Mouse (Mus musculus) limb, embryonic 15.5 days (tissue): Measurements from ENCODE around the gene Cyba. TPM values are rescaled to one million over a fixed set of nuclear protein-coding genes. Genes with fewer than 3 reads are reported as not detected.

Experiments
- ATAC-seq: fragments of 200-750 bp; cut with Nextera tagmentation; 2 replicates; pipeline ENCODE4 v1.8.0; 2017; ENCODE audit warnings: low read depth, moderate TSS enrichment; ENCODE audit not compliant: insufficient number of reproducible peaks, low FRiP score, low TSS enrichment
- H3K27ac ChIP-seq: fragments of 300-500 bp; sonication (generic); 2 replicates; pipeline ENCODE4 v1.5.1; 2015; ENCODE audit warnings: moderate library complexity, mild to moderate bottlenecking, inconsistent platforms
- H3K27me3 ChIP-seq: fragments of 300-500 bp; sonication (generic); 2 replicates; pipeline ENCODE4 v1.6.1; 2015; ENCODE audit warnings: inconsistent platforms
- H3K36me3 ChIP-seq: fragments of 300-500 bp; sonication (generic); 2 replicates; pipeline ENCODE4 v1.6.1; 2015; ENCODE audit warnings: inconsistent platforms
- H3K4me1 ChIP-seq: fragments of 300-500 bp; sonication (generic); 2 replicates; pipeline ENCODE4 v1.6.1; 2015; ENCODE audit warnings: inconsistent platforms
- H3K4me2 ChIP-seq: fragments of 300-500 bp; sonication (generic); 2 replicates; pipeline ENCODE4 v1.6.1; 2015; ENCODE audit warnings: mild to moderate bottlenecking, inconsistent platforms
- H3K4me3 ChIP-seq: fragments of 300-500 bp; sonication (generic); 2 replicates; pipeline ENCODE4 v1.5.1; 2015; ENCODE audit warnings: mild to moderate bottlenecking, inconsistent platforms
- H3K9ac ChIP-seq: fragments of 300-500 bp; sonication (generic); 2 replicates; pipeline ENCODE4 v1.6.1; 2015; ENCODE audit warnings: inconsistent platforms
- H3K9me3 ChIP-seq: fragments of 300-500 bp; sonication (generic); 2 replicates; pipeline ENCODE4 v1.6.1; 2016; ENCODE audit warnings: inconsistent platforms
- WGBS: fragments of 180-500 bp; shearing (Covaris S2); methylation state at CpG from one replicate; pipeline ENCODE4 v1.1.7; 2015; 5-methylcytosine and 5-hydroxymethylcytosine counted together
- polyA plus RNA-seq: library from polyadenylated mRNA; unstranded; fragments of >200 nt; fragmentation: Nextera tagmentation; extraction: Ambion mirVana; gene quantifications from 2 replicates; pipeline ENCODE4 v1.2.1, GENCODE M21; 2015

Gene Cyba
- polyA plus RNA-seq, 1 experiment from 2014 or later = 183 TPM

GRCm38 (mm10) chr8:122463651-122464640 is 31.2 kb upstream of the Cyba start:
- Histone ChIP-seq H3K9ac (no peak overlapping the region), H3K27me3 (peaks cover 45% of the 10 kb centered on the region), H3K4me2 (no peak overlapping the region), H3K4me1 (peaks cover 23% of the 10 kb centered on the region), H3K4me3 (no peak overlapping the region), H3K36me3 (peaks cover 39% of the 10 kb centered on the region), H3K27ac (no peak overlapping the region), H3K9me3 (no peaks in the 10 kb centered on the region)
- 46% methylated on average over 12 of the region's 12 CpGs for WGBS
- ATAC-seq = no peak

GRCm38 (mm10) chr8:122462510-122462909 is 29.8 kb upstream of the Cyba start:
- H3K36me3 ChIP-seq = peaks cover 25% of the 10 kb centered on the region
- H3K4me2 ChIP-seq = no peak overlapping the region
- H3K27me3 ChIP-seq = peaks cover 59% of the 10 kb centered on the region
- no peak overlapping the region for H3K9ac ChIP-seq
- no peak for ATAC-seq
- H3K27ac ChIP-seq = no peak overlapping the region
- WGBS = 69% methylated on average over 8 of the region's 8 CpGs
- no peak overlapping the region for H3K4me3 ChIP-seq
- peaks cover 23% of the 10 kb centered on the region for H3K4me1 ChIP-seq
- H3K9me3 ChIP-seq = no peaks in the 10 kb centered on the region

- no peak overlapping the region for H3K4me2 ChIP-seq
- H3K9me3 ChIP-seq = no peaks in the 10 kb centered on the region
- 49% methylated on average over 11 of the region's 11 CpGs for WGBS
- no peak overlapping the region for H3K4me3 ChIP-seq
- peaks cover 61% of the 10 kb centered on the region for H3K27me3 ChIP-seq
- H3K36me3 ChIP-seq = peaks cover 16% of the 10 kb centered on the region
- no peak overlapping the region for H3K9ac ChIP-seq
- peaks cover 23% of the 10 kb centered on the region for H3K4me1 ChIP-seq
- no peak for ATAC-seq
- H3K27ac ChIP-seq = no peak overlapping the region
These were observed 28.9 kb upstream of the Cyba start for GRCm38 (mm10) chr8:122461473-122462148.

- no peak for ATAC-seq
- no peak within 1 kb of the TSS for H3K9ac ChIP-seq
These were observed 28.1 kb upstream of the Cyba start, which contains the start of gene Snai3 for GRCm38 (mm10) chr8:122460524-122461472. TSS of gene Snai3 (minus strand) at chr8:122460733.

GRCm38 (mm10) chr8:122459990-122460389 is 27.3 kb upstream of the Cyba start:
- H3K27me3 ChIP-seq = peaks cover 67% of the 10 kb centered on the region
- H3K9me3 ChIP-seq = no peaks in the 10 kb centered on the region
- ATAC-seq = no peak
- H3K36me3 ChIP-seq = no peaks in the 10 kb centered on the region
- 27% methylated on average over 7 of the region's 7 CpGs for WGBS
- no peak overlapping the region for H3K9ac ChIP-seq
- H3K4me2 ChIP-seq = peak overlapping the region; percentile 52
- H3K4me3 ChIP-seq = peak overlapping the region; percentile 33
- H3K27ac ChIP-seq = no peak overlapping the region
- peaks cover 23% of the 10 kb centered on the region for H3K4me1 ChIP-seq

More at GRCm38 (mm10) chr8:122460524-122461472, 28.1 kb upstream of the Cyba start, which contains the start of gene Snai3:
- peaks cover 67% of the 10 kb centered on the region for H3K27me3 ChIP-seq
- peak within 1 kb of the TSS; percentile 52 for H3K4me2 ChIP-seq
- WGBS = 2% methylated on average over 50 of the region's 56 CpGs
- H3K27ac ChIP-seq = no peak within 1 kb of the TSS
- no peaks in the 10 kb centered on the region for H3K9me3 ChIP-seq
- H3K4me3 ChIP-seq = peak within 1 kb of the TSS; percentile 33
- peaks cover 23% of the 10 kb centered on the region for H3K4me1 ChIP-seq
- peaks cover 8% of the 10 kb centered on the region for H3K36me3 ChIP-seq

GRCm38 (mm10) chr8:122459218-122459900 is 26.6 kb upstream of the Cyba start:
- WGBS = 49% methylated on average over 6 of the region's 6 CpGs
- Histone ChIP-seq H3K27me3 (peaks cover 67% of the 10 kb centered on the region), H3K9me3 (no peaks in the 10 kb centered on the region), H3K9ac (no peak overlapping the region), H3K27ac (no peak overlapping the region), H3K4me3 (no peak overlapping the region), H3K4me2 (no peak overlapping the region), H3K4me1 (peaks cover 23% of the 10 kb centered on the region), H3K36me3 (no peaks in the 10 kb centered on the region)
- no peak for ATAC-seq

- no peak overlapping the region for H3K4me3 ChIP-seq
- peaks cover 52% of the 10 kb centered on the region for H3K27me3 ChIP-seq
- no peaks in the 10 kb centered on the region for H3K9me3 ChIP-seq
These were observed 24.4 kb upstream of the Cyba start for GRCm38 (mm10) chr8:122457171-122457570.

GRCm38 (mm10) chr8:122454409-122454808 is 21.7 kb upstream of the Cyba start:
- Histone ChIP-seq H3K27me3 (peaks cover 25% of the 10 kb centered on the region), H3K4me3 (no peak overlapping the region), H3K4me2 (no peak overlapping the region), H3K36me3 (no peaks in the 10 kb centered on the region), H3K9me3 (no peaks in the 10 kb centered on the region), H3K4me1 (no peaks in the 10 kb centered on the region), H3K9ac (no peak overlapping the region), H3K27ac (no peak overlapping the region)
- 79% methylated on average over 6 of the region's 6 CpGs for WGBS
- no peak for ATAC-seq

More at GRCm38 (mm10) chr8:122457171-122457570, 24.4 kb upstream of the Cyba start:
- H3K4me1 ChIP-seq = peaks cover 23% of the 10 kb centered on the region
- no peak overlapping the region for H3K27ac ChIP-seq
- no peak overlapping the region for H3K9ac ChIP-seq
- 70% methylated on average over 11 of the region's 11 CpGs for WGBS
- no peaks in the 10 kb centered on the region for H3K36me3 ChIP-seq
- H3K4me2 ChIP-seq = no peak overlapping the region
- no peak for ATAC-seq

GRCm38 (mm10) chr8:122452154-122452553 is 19.4 kb upstream of the Cyba start:
- no peaks in the 10 kb centered on the region for H3K36me3 ChIP-seq
- no peaks in the 10 kb centered on the region for H3K9me3 ChIP-seq
- H3K27me3 ChIP-seq = peaks cover 7% of the 10 kb centered on the region
- WGBS = 85% methylated on average over 10 of the region's 10 CpGs
- ATAC-seq = no peak
- no peaks in the 10 kb centered on the region for H3K4me1 ChIP-seq
- no peak overlapping the region for H3K4me2 ChIP-seq
- H3K9ac ChIP-seq = no peak overlapping the region
- no peak overlapping the region for H3K27ac ChIP-seq
- H3K4me3 ChIP-seq = no peak overlapping the region

- Histone ChIP-seq H3K27me3 (peaks cover 4% of the 10 kb centered on the region), H3K9me3 (no peaks in the 10 kb centered on the region), H3K27ac (no peak overlapping the region), H3K9ac (no peak overlapping the region), H3K4me1 (no peaks in the 10 kb centered on the region), H3K4me2 (no peak overlapping the region), H3K36me3 (no peaks in the 10 kb centered on the region), H3K4me3 (no peak overlapping the region)
- no peak for ATAC-seq
- whole genome bisulfite sequencing = 63% methylated on average over 7 of the region's 7 CpGs
These were observed 18.5 kb upstream of the Cyba start for GRCm38 (mm10) chr8:122451161-122451703.
